Mouse (Mus musculus) 3T3-L1 (cell line): ENCODE results near the gene Slc25a34.

Source experiments
- DNase-seq: peaks from one replicate; pipeline ENCODE4 v3.0.0-alpha.2; 2015; ENCODE audit warnings: low read depth, low spot score

Gene Slc25a34

DNA sequence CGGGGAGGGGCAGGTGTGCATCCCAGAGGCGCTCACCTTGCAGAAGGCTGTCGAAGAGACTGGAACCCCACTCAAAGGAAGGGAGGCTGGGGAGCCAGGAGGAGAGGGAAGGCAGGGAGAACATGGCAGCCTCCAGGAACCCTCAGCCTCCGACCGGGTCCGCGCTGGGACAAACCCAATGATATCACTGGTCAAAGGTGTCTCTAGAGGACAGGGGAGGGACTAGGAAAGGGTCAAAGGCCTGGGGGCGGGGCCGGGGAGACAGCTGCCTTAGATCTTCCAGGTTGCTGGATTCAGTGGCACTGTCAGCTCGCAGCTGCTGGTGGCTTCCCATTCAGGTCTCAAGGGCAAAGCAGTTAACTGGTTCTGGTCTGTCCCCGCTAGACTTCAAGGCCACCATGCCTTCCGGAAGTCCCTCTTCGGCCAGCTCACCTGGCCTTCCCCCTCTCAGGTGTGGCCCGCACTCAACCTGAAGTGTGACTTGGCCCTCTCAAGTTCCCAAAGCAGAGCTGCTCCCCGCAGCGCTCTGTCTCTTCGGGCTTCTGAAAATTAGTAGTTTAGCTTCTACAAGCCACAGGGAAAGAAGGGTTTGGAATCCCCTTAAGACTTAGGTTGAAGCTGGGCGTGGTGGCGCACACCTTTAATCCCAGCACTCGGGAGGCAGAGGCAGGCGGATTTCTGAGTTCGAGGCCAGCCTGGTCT is 5.6 kb downstream of the Slc25a34 start:
- no peak for DNase-seq

- DNase-seq = no peak
Observed at GRCm38 (mm10) chr4:141617299-141617698, 6.3 kb downstream of the Slc25a34 start.

DNA sequence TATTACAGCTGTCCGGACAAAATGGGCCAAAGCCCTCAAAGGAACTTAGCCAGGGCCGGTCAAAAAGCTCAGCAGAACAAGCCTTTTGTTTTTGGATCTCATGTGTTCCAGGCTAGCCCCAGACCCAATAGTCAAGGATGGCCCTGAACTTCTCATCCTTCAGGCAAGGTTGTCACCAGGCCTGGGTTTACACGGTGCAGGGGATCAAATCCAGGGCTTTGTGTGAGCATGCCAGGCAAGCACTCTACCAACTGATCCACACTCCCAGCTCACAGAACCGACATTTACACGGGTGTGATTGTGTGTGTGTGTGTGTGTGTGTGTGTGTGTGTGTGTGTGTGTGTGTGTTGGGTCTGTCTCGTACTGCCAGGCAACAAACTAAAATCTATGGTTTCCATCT is 6.8 kb downstream of the Slc25a34 start:
- no peak for DNase-seq

GRCm38 (mm10) chr4:141614946-141615345 is 8.7 kb downstream of the Slc25a34 start:
- DNase-seq = no peak

- peak; percentile 68 for DNase-seq
Observed at GRCm38 (mm10) chr4:141609538-141609937, 14.1 kb downstream of the Slc25a34 start.

- DNase-seq = peak; percentile 91
Observed at GRCm38 (mm10) chr4:141605861-141606260, 17.8 kb downstream of the Slc25a34 start, which contains the start of gene Fblim1. TSS of gene Fblim1 (minus strand) at chr4:141606096.

DNA sequence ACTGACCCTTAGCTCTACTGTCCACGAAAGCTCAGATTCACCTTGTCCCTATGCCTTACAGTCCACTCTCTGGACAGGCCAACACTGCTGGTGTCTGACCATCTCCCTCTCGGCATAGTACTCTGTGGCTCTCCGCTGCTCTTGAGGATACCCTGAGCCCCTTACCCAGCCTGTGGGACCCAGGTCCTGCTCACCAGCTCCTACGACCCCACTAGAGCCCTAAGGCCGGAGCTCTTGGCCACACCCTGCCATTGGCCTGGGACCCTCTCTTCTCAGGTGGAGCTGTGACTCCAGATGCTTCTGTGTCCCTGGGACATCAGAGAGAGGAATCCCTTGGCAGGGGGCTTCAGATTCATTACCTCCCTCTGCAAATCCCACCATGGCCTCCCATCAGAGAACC is 18.2 kb downstream of the Slc25a34 start:
- DNase-seq = no peak

DNA sequence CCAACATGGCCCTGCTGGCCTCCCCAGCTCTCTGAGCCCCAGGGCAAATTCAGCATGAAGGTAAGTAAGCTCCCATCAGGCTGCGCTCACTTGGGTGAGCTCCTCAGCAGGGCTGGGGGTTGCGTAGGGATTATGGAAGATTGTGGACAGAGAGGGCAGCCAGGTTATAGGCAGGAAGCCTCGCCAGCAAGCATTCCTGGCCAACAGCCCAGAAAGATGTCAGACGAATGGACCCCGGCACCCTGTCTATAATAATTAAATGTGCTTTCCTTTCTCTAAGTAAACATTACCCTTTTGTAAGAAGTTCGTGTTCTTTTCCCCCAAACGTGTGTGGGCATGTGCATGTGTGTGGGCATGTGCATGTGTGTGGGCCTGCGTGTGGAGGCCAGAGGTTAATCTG is 19.1 kb downstream of the Slc25a34 start:
- DNase-seq = peak; percentile 90

DNA sequence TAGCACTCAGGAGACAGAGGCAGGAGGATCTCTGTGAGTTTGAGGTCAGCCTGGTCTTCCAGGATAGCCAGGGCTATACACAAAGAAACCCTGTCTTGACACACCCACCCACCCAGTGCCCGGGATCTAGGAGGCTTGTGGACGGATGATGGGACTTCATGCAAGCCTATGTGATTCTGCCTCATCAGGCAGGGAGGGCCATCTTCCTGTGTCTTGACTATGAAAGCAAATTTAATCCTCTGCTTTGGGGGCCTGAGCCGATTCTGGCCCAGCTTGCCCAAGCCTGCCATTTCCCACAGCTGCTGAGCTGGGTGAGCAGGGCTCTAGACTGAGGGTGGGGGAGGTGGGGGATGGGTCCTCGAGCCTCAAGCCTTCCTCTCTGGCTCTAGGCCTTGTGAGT is 19.7 kb downstream of the Slc25a34 start:
- peak; percentile 48 for DNase-seq

GRCm38 (mm10) chr4:141602523-141603223 is 20.9 kb downstream of the Slc25a34 start:
- DNase-seq = no peak

DNA sequence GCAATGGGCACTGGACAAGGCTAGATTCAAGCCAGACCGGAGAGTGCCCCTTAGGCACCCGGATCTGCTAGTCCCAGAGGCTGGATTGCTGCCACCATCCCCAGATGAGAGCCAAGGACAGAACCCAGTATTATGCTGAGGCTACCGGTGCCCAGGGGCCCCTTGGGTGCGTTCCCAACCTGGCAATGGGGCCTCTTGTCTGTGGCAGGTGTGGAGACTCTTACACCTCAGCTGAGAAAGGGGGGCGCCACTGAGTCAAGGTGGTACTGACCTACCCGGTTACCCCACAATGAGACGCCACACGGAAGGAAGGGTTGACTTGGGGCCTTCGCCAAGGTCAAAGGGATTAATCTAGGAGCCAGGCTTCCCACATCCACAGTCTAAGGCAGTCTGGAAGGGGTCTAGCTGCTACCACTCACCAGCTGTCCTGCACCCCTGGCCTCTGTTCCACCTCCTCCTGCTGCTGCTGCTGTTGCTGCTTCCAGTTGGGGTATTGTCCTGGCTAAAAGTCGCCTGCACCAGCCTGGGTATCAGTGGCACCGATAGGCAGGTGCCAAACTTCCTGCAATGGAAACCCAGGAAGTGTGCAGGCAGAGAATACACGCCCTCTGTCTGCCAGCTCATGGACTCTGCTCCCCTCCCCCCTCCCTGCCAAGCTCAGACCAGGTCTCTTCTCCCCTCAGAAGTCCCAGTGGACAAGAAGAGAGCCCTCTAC is 22.3 kb downstream of the Slc25a34 start:
- DNase-seq = no peak

GRCm38 (mm10) chr4:141600364-141600763 is 23.3 kb downstream of the Slc25a34 start:
- DNase-seq = no peak

GRCm38 (mm10) chr4:141599251-141600141 is 24.1 kb downstream of the Slc25a34 start:
- DNase-seq = peak; percentile 70

DNA sequence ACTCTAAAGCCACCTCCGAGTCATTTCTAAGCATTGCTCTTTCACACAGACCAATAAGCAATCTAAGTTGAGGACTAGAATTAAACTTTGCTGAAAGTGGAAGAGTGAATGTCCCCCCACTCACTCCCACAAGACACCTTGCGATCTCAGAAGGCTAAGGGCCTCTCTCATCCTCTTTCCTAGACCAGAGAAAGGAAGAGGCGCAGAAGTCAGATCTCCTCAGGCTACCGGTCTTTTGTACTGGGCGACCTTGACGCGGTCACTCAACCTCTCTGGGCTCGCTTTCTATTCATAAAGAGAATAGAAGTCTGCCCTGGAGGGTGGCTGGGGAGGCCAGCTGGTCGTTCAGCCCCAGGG is 24.7 kb downstream of the Slc25a34 start:
- DNase-seq = no peak

GRCm38 (mm10) chr4:141598199-141598893 is 25.3 kb downstream of the Slc25a34 start:
- peak; percentile 89 for DNase-seq

GRCm38 (mm10) chr4:141596700-141597328 is 26.8 kb downstream of the Slc25a34 start:
- DNase-seq = no peak

DNA sequence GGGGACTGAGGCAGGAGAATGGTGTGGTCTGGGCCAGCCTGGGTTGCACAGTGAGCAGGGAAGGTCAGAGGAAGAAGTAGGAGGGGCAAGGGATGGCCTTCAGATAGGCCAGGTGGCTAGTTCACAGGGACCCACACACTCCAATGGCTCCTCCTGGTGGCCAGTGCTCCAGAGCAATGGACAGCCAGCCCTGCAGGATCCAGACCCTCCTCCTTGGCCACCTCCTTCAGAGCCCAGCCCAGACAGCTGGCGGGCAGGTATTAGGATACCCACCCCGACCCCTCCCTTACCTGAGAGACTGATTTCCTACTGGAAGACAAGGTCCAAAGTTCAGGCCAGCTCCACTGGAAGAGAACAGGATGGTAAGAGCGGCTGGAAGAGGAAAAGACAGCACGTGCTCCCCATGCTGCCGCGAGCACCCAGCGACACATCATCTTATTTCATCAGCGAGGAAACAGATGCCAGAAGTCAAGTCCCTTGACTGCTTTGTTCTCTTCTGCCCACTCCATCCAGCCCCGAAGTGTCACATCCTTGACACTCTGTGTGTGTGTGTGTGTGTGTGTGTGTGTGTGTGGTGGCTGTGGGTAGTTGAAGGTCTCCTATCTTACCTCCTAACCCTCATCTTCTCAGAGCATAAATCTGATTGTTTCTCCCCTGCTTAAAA is 27.9 kb downstream of the Slc25a34 start:
- no peak for DNase-seq

- no peak for DNase-seq
Observed at GRCm38 (mm10) chr4:141595138-141595537, 28.5 kb downstream of the Slc25a34 start.

GRCm38 (mm10) chr4:141591547-141591946 is 32.1 kb downstream of the Slc25a34 start:
- DNase-seq = peak; percentile 54

GRCm38 (mm10) chr4:141583919-141584318 is 39.7 kb downstream of the Slc25a34 start:
- no peak for DNase-seq
